Mouse (Mus musculus): ENCODE results near the gene Fignl1.

Fignl1 gene

GRCm38 (mm10) chr11:11808035-11808819 is 535 bp downstream of the Fignl1 start:
- DNase-seq: no peak

GRCm38 (mm10) chr11:11805951-11806350 is 2.8 kb downstream of the Fignl1 start:
- no peak for DNase-seq

GRCm38 (mm10) chr11:11804421-11804820 is 4.3 kb downstream of the Fignl1 start:
- no peak for DNase-seq

- no peak for DNase-seq
These were observed 7.7 kb downstream of the Fignl1 start for GRCm38 (mm10) chr11:11801067-11801466.

- DNase-seq: no peak
These were observed 8.5 kb downstream of the Fignl1 start for GRCm38 (mm10) chr11:11800304-11800703.

- no peak for DNase-seq
These were observed 10.1 kb downstream of the Fignl1 start for GRCm38 (mm10) chr11:11798690-11799089.

GRCm38 (mm10) chr11:11794626-11795025 is 14.1 kb downstream of the Fignl1 start:
- no peak for DNase-seq

- peak; percentile 83 for DNase-seq
These were observed 20.2 kb downstream of the Fignl1 start for GRCm38 (mm10) chr11:11788521-11788974.

GRCm38 (mm10) chr11:11785457-11785856 is 23.3 kb downstream of the Fignl1 start:
- DNase-seq: no peak

GRCm38 (mm10) chr11:11781728-11782127 is 27.0 kb downstream of the Fignl1 start:
- DNase-seq: no peak

- DNase-seq: no peak
These were observed 30.4 kb downstream of the Fignl1 start for GRCm38 (mm10) chr11:11778345-11778744.

GRCm38 (mm10) chr11:11777796-11778195 is 31.0 kb downstream of the Fignl1 start:
- no peak for DNase-seq

GRCm38 (mm10) chr11:11777246-11777645 is 31.5 kb downstream of the Fignl1 start:
- no peak for DNase-seq

GRCm38 (mm10) chr11:11776822-11777174 is 32.0 kb downstream of the Fignl1 start:
- DNase-seq: no peak

GRCm38 (mm10) chr11:11776071-11776821 is 32.5 kb downstream of the Fignl1 start:
- DNase-seq: no peak

GRCm38 (mm10) chr11:11774893-11775292 is 33.9 kb downstream of the Fignl1 start:
- no peak for DNase-seq

- no peak for DNase-seq
These were observed 34.4 kb downstream of the Fignl1 start for GRCm38 (mm10) chr11:11774384-11774783.

- DNase-seq: no peak
These were observed 36.6 kb downstream of the Fignl1 start for GRCm38 (mm10) chr11:11772196-11772595.

- DNase-seq: no peak
These were observed 38.1 kb downstream of the Fignl1 start for GRCm38 (mm10) chr11:11770691-11771090.

- no peak for DNase-seq
These were observed 39.5 kb downstream of the Fignl1 start for GRCm38 (mm10) chr11:11769281-11769680.

- no peak for DNase-seq
These were observed 40.7 kb downstream of the Fignl1 start for GRCm38 (mm10) chr11:11768057-11768456.

- no peak for DNase-seq
These were observed 42.0 kb downstream of the Fignl1 start for GRCm38 (mm10) chr11:11766736-11767135.

- peak; percentile 52 for DNase-seq
These were observed 42.7 kb downstream of the Fignl1 start for GRCm38 (mm10) chr11:11766105-11766504.

- DNase-seq: no peak
These were observed 43.3 kb downstream of the Fignl1 start for GRCm38 (mm10) chr11:11765414-11765813.
